Mouse (Mus musculus) liver, embryonic 14.5 days (tissue): Measurements from ENCODE around the gene Smarca4.

Experiments used
- CTCF ChIP-seq: IDR thresholded peaks from 2 replicates; pipeline ENCODE4 v1.5.1; 2016; ENCODE audit warnings: antibody characterized with exemption, low read depth, control low read depth
- EP300 ChIP-seq: IDR thresholded peaks from 2 replicates; pipeline ENCODE4 v1.6.1; 2016; ENCODE audit warnings: antibody characterized with exemption, low read depth

GRCm38 (mm10) chr9:21662034-21662433 lies 46.1 kb downstream of the Smarca4 start:
- TF ChIP-seq CTCF (no peak), EP300 (no peak)
